Mouse (Mus musculus): ENCODE data around the gene Kctd3.
"Not testable (repeated sequence)": the region's sequence is repeated elsewhere in the genome, so short reads cannot be mapped to it uniquely, and the experiment has no call there.

The Kctd3 gene

DNA sequence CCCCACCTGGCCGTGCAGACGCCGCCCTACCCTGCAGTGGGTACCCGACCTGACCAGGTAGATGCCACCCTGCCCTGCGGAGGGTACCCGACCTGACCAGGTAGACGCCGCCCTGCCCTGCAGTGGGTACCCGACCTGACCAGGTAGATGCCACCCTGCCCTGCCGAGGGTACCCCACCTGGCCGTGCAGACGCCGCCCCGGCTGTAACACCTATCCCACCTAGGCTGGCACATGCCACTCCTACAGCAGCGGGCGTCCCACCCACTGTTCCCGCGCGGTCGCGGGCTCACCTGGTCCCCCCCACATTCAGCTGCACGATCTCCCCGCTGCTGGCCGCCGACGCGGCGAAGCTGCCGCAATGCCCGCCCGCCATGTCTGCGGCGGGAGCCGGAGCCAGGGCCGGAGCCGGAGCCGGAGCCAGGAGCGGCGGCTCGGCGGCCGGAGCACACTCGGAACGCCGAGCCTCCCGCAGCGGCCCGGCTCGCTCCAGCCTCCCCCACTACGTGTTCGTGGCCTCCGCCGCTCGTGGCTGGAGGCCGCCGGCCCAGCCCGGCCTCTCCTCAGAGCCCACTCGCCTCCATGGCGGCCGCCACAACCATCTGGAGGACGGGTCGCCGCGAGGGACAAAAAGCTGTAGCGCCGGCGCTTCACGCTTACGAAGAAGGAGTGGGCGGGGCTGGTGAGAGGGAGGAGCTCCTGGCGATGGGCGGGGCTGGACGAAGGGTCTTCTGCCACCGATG, at the start of gene Kctd3:
Gene Kctd3, minus strand, starts transcription at position 603 of the 741 bp plus-strand sequence.
- DNase-seq (ENCODE audit: low spot score), result peak; percentile 91

- no peak for DNase-seq (ENCODE audit: low spot score)
Observed at GRCm38 (mm10) chr1:189057425-189057824, 49.8 kb upstream of the Kctd3 start.

- no peak for DNase-seq (ENCODE audit: low spot score)
Observed at GRCm38 (mm10) chr1:189055933-189056332, 48.3 kb upstream of the Kctd3 start.

DNA sequence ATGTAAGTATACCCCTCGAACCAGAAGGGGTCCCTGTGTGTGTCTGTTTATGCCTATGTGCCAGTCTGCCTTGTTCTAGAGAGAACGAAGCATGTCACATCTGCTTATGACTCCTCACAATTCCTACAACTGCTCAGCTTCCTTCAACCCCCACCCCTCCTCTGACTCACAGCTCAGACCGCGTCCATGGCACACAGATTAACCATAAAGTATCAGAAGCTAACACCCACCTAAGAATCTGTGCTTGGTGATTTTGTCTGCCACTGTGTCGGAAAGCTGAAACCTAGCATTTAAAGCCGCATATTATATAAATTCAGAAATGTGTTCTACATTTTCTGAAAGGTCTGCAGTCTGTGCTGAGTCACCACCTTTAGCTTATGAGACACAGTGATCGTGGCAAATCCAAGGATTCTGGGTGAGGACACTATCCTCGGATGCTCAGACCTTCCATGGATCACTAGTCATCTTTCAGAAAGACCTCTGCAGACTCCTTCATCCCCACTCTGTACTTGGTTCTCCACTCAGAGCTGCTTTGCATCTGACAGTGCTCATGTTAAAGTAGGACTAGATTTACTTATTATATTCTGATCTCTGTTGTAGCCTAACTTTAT, 47.4 kb upstream of the Kctd3 start:
- DNase-seq (ENCODE audit: low spot score), result no peak

DNA sequence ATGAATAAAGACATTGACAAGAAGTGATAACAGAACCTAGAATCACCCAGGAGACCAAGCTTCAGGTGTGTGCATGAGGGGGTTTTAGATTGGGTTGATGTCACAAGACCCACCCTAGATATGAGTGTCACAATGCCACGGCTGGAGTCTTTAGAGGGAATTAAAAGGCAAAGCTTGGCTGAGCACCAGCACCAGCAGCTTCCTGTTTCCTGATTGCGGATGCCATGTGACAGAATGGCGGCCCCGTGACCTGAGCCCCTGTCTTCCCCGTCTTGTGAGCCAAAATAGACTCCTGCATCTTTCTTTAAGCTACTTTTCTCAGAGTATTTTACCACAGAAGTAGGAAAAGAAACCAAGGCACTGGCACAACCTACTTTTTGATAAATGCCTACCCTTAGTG, 46.5 kb upstream of the Kctd3 start:
- DNase-seq (ENCODE audit: low spot score), result no peak

GRCm38 (mm10) chr1:189052189-189052588, 44.5 kb upstream of the Kctd3 start:
- no peak for DNase-seq (ENCODE audit: low spot score)

DNA sequence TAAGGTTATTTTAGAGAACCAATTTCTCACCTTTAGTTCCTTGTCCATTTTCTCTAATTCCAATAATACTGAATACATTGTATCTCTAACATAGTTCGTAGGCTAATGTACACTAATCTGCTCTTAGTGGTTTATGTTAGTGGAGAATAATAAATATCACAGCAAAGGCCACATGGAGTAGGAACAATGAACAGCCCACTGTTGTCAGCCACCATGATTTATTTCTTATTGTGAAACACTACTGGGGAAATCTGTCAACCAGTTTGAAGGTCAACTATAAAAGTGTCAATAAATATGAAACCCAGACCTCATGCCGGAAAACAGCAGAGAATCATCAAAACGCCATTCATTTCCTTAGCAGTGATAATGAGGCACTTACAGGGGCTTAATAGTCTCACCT, 42.5 kb upstream of the Kctd3 start:
- DNase-seq (ENCODE audit: low spot score), result peak; percentile 39

DNA sequence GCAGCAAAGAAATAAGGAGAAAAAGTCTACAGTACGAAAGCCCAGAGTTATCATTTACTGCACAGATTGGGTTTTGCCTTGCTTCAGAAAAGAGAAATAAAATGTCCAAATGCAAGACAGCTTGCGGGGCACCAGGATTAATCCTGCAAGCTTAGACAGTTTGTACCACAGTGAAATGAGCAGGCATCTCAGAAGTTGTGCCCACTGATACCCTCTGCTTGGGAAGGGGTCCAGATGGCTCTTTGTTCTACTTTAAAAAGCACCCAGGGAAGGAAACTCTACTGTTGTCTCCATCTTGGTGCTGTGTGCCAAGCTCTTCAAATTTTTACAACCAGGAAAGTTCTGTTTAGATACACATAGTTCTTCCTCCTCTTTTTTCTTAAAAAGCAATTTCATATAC, 40.7 kb upstream of the Kctd3 start:
- no peak for DNase-seq (ENCODE audit: low spot score)

DNA sequence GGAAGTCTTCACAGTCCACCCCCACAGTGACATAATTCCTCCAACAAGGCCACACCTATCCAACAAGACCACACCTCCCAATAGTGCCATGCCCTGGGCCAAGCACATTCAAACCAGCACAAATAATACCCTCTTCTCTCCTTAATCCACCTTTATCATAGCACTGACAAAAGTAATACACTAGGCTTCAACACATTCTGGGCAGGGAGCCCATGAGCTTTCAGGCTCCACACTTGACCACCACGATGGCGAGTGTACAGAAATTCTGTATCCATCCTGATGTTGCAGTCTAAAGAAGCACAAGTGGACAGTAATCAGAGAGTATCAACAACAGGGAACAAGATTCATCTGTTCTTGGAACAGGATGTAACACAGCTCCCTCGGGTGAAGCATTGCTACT, 40.3 kb upstream of the Kctd3 start:
- no peak for DNase-seq (ENCODE audit: low spot score)

DNA sequence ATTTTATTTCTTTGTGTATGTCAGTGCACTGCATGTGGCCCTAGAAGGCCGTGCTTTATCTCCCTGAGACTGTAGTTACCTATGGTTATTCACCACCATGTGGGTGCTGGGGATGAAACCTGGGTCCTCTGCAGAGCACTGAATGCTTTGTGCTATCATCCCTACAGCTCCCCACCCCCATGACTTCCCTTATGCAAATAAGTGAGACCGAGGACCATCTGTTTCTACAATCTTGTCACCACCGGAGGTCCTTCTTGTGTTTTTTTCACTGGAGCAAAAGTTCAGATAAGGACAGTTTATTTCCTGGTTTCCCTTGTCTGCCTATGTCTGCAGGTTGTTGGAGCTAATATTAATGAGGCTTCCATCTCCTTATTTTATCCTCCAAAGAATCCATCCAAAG, 39.2 kb upstream of the Kctd3 start:
- DNase-seq (ENCODE audit: low spot score), result no peak

DNA sequence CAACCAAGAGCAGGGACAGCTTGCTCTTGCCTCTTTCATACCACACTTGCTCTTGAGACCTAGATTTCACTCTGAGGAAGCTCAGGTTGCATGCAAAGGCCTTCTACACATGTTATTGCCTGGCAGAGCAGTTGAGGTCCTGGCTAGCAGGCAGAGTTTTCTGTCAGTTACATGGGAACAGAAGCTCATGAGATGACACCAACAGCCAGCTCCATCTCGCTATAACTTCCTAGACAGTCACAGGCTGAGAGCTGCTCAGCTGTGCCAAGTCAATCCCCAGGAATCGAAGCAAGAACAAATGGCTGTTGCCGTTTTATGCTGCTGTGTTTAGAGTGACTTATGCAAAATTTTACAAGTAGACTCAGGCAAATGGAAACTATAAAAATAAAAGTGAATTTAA, 38.7 kb upstream of the Kctd3 start:
- no peak for DNase-seq (ENCODE audit: low spot score)

DNA sequence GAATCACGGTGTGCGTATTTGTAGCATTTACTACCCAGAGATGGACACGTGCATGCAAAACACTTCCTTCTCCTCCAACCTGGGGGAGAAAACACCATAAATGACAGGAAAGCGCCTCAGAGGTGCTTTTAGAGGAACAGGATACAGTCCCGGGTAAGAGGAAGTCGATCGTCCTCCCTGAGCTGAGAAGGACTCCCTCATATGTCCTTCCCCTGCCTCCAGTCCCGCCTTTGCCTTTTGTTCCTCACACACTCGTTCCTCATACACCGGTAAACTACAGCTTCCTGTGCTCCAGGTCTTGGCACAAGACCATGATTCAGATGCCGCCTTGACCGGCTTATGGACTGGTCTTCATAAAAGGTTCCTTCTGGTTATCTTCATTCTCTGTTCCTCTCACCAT, 33.6 kb upstream of the Kctd3 start:
- DNase-seq (ENCODE audit: low spot score), result no peak

- no peak for DNase-seq (ENCODE audit: low spot score)
Observed at GRCm38 (mm10) chr1:189039348-189039747, 31.7 kb upstream of the Kctd3 start.

DNA sequence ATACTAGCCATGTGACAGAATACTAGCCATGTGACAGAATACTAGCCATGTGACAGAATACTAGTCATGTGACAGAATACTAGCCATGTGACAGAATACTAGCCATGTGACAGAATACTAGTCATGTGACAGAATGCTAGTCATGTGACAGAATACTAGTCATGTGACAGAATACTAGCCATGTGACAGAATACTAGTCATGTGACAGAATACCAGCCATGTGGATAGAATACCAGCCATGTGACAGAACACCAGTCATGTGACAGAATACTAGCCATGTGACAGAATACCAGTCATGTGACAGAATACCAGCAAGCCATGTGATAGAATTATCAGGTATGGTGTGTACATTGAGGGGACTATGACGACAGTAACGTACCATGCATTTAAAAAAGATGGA, 25.2 kb upstream of the Kctd3 start:
- not testable (repeated sequence) for DNase-seq (ENCODE audit: low spot score)

DNA sequence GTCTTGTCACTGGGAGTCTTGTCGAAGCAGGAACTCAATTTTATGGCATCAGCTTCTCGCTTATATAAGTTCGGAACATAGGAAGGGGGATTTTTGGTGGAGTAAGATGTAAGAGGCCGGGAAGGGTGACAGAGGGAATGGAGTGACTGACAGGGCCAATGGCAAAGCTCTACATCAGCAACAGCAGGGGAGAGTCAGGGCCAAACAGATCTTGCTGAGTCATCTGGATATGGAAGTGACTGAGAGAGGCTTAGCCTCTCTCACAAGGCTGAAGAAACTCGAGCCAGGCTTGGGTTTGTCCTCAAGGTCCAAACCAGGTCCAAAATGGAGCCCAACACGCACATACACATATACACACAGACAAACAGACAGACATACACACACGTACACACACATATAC, 23.3 kb upstream of the Kctd3 start:
- DNase-seq (ENCODE audit: low spot score), result no peak

DNA sequence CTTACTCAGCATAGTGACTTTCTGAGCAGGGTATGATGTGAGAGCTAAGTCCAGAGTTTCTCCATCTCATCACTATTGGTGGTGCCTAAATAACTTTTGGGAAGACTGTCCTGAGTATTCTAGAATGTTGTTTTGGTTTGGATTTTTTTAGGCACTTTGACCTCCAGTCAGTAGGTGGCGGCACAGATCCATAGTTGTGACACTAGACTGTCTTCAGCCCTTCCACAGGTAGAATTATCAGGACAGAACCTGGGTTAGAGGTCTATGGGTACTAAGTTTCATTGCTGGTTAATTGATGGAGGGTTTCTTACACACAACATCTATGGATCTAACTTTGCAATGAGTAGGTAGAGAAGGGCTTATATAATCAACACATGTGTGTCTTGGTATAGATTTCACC, 20.6 kb upstream of the Kctd3 start:
- DNase-seq (ENCODE audit: low spot score), result peak; percentile 55

DNA sequence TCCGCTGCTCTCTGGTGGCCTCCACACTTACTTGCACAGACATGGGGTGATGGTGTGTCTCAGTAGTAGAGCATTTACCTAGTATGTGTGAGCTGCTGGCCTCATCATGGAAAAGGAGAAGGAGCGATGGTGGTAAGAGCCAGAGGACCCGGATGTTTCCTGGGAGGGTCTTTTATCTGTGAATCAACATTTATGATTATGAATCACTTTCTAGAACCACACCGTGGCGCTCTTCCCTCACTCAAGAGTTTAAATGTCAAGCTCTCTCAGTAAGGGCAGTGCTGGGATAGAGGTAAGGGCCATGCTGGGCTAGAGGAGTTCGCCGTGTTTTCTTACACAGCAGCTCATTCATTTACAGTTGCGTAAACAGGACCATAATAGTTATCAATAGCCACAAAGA, 19.2 kb upstream of the Kctd3 start:
- peak; percentile 49 for DNase-seq (ENCODE audit: low spot score)

- DNase-seq (ENCODE audit: low spot score), result no peak
Observed at GRCm38 (mm10) chr1:189023701-189024080, 16.1 kb upstream of the Kctd3 start.

DNA sequence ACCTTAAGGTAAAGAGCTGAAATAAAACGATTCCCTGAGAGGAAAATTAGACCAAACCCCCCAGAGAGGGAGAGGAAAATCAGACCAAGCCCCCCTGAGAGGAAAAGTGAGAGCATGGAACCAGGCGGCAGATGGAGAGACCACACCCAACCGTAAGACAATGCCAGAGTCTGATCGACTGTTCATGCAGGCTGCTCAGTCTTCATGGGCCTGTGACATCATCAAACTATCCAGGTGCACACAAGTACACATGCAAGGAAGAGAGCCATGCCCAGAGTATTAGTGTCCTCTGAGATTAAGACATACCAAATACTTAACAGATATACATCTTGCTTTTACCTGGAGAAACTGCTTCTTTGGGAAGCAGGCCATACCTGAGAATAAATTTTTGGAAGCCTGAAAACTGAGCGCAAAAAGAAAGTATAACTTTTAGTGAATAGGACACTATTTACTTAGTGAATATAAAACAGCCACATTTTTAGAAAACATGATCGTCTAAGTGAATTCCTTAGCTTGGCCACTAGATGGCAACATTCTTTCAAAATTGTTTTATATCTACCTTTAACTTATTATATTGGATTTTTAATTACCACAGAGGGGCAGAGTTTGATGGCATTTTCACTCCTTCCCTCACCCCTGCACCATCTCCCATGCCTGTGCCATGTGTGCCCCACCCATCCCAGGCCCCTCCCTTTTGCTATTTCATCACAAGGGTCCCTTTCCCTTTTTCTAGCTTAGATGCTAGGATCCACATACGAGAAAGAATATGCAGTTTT, 15.5 kb upstream of the Kctd3 start:
- peak; percentile 43 for DNase-seq (ENCODE audit: low spot score)

- DNase-seq (ENCODE audit: low spot score), result no peak
Observed at GRCm38 (mm10) chr1:189015372-189015771, 7.7 kb upstream of the Kctd3 start.

GRCm38 (mm10) chr1:189013587-189013921, 5.9 kb upstream of the Kctd3 start:
- no peak for DNase-seq (ENCODE audit: low spot score)

GRCm38 (mm10) chr1:189012846-189013586, 5.4 kb upstream of the Kctd3 start:
- peak; percentile 63 for DNase-seq (ENCODE audit: low spot score)

GRCm38 (mm10) chr1:189010671-189011070, 3.0 kb upstream of the Kctd3 start:
- no peak for DNase-seq (ENCODE audit: low spot score)
